Mouse (Mus musculus) heart, embryonic 16.5 days (tissue): Measurements from ENCODE around the gene Kat5. TPM values are rescaled to one million over a fixed set of nuclear protein-coding genes. Genes with fewer than 3 reads are reported as not detected.

Experiments used
- ATAC-seq: fragments of 200-750 bp; cut with Nextera tagmentation; replicated peaks from 2 replicates; pipeline ENCODE4 v1.8.0; 2017; ENCODE audit warnings: moderate number of reproducible peaks; ENCODE audit not compliant: insufficient read depth, low FRiP score; ENCODE audit errors: extremely low read depth
- H3K27ac ChIP-seq: fragments of 300-500 bp; sonication (generic); 2 replicates; pipeline ENCODE4 v1.5.1; 2014; ENCODE audit warnings: mild to moderate bottlenecking, low read length, control low read depth, moderate library complexity
- H3K27me3 ChIP-seq: fragments of 300-500 bp; sonication (generic); 2 replicates; pipeline ENCODE4 v1.6.1; 2014; ENCODE audit warnings: low read length, mixed read lengths; ENCODE audit not compliant: control insufficient read depth, insufficient read depth
- H3K36me3 ChIP-seq: fragments of 300-500 bp; sonication (generic); 2 replicates; pipeline ENCODE4 v1.6.1; 2014; ENCODE audit not compliant: control insufficient read depth, insufficient read depth
- H3K4me1 ChIP-seq: fragments of 300-500 bp; sonication (generic); 2 replicates; pipeline ENCODE4 v1.6.1; 2014; ENCODE audit warnings: low read length, mixed read lengths; ENCODE audit not compliant: control insufficient read depth, insufficient read depth
- H3K4me2 ChIP-seq: fragments of 300-500 bp; sonication (generic); 2 replicates; pipeline ENCODE4 v1.6.1; 2014; ENCODE audit warnings: low read depth, mild to moderate bottlenecking, control low read depth, low read length
- H3K4me3 ChIP-seq: fragments of 300-500 bp; sonication (generic); 2 replicates; pipeline ENCODE4 v1.5.1; 2014; ENCODE audit warnings: mild to moderate bottlenecking, control low read depth, low read length
- H3K9ac ChIP-seq: fragments of 300-500 bp; sonication (generic); 2 replicates; pipeline ENCODE4 v1.6.1; 2014; ENCODE audit warnings: low read length, control low read depth
- H3K9me3 ChIP-seq: fragments of 300-500 bp; sonication (generic); replicated peaks from 2 replicates; pipeline ENCODE4 v1.6.1; 2016; ENCODE audit warnings: low read length; ENCODE audit not compliant: control insufficient read depth
- WGBS: fragments of 180-500 bp; shearing (Covaris S2); extraction: QIAGEN DNeasy Blood & Tissue Kit; methylation state at CpG from one replicate; pipeline ENCODE4 v1.1.7; 2014; 5-methylcytosine and 5-hydroxymethylcytosine counted together
- polyA plus RNA-seq: library from polyadenylated mRNA; unstranded; fragments of >200 nt; fragmentation: Nextera tagmentation; extraction: Ambion mirVana; gene quantifications from 2 replicates; pipeline ENCODE4 v1.2.1, GENCODE M21; 2015

The Kat5 gene
- polyA plus RNA-seq, 1 experiment from 2014 or later: 30.3 TPM

- Histone ChIP-seq H3K36me3 (no peaks in the 10 kb centered on the region), H3K27me3 (peaks cover 76% of the 10 kb centered on the region), H3K9ac (peak within 1 kb of the TSS; percentile 39; the same call in 1 of the 2 replicates), H3K9me3 (no peaks in the 10 kb centered on the region), H3K4me1 (peaks cover 9% of the 10 kb centered on the region), H3K4me2 (peak within 1 kb of the TSS; percentile 57), H3K4me3 (peak within 1 kb of the TSS; percentile 38), H3K27ac (no peak within 1 kb of the TSS)
- no peak for ATAC-seq
- 1% methylated on average over 57 of the region's 57 CpGs for WGBS
Observed at GRCm38 (mm10) chr19:5560457-5561041, 49.5 kb downstream of the Kat5 start, which contains the start of gene Ovol1. Gene Ovol1 (minus strand): TSS chr19:5560646.

DNA sequence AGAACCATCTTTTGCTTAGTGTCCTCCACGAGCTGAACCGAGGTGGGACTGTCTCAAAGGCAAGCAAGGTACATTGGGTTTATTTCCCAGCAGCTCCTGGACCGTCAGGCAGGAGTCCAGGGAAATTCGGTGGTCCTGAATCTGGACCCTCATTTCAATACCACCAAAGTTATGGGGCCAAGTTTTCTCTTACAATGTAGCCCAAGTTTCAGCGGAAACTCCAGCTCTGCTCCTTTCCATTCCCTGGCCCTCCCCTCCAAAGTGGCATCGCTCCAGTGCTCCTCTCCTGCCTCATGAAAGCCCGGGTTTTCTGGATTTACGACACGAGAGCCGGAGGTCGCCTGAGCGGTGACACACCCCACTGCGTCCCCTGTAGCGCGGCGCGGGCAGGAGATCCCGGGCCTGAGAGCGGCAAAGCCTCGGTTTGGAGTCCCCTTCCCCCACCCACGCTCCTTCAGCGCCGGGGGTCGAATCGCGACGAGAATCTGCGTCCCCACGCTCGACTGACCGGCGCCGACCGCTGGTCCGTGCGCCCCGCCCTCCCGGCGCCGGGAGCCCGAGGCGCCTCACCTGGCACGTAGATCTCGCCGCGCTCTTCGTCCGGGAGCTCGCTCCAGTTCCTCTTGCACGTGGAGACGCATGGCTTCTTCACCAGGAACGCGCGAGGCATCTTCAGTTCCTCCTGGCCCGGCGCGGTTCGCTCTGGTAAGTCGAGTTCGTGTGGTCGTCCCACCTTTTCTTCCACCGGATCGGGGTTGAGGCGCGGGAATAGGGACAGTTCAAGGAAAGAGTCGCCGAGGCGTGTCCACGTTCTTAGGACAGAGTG is 50.2 kb downstream of the Kat5 start:
- H3K9me3 ChIP-seq: no peaks in the 10 kb centered on the region
- no peaks in the 10 kb centered on the region for H3K36me3 ChIP-seq
- H3K27me3 ChIP-seq: peaks cover 76% of the 10 kb centered on the region
- peak overlapping the region; percentile 6; the same call in 1 of the 2 replicates for H3K9ac ChIP-seq
- H3K27ac ChIP-seq: no peak overlapping the region
- peak overlapping the region; percentile 57 for H3K4me2 ChIP-seq
- H3K4me1 ChIP-seq: peaks cover 9% of the 10 kb centered on the region
- WGBS: under 1% methylated on average over 69 of the region's 69 CpGs
- peak overlapping the region; percentile 38 for H3K4me3 ChIP-seq
- no peak for ATAC-seq

DNA sequence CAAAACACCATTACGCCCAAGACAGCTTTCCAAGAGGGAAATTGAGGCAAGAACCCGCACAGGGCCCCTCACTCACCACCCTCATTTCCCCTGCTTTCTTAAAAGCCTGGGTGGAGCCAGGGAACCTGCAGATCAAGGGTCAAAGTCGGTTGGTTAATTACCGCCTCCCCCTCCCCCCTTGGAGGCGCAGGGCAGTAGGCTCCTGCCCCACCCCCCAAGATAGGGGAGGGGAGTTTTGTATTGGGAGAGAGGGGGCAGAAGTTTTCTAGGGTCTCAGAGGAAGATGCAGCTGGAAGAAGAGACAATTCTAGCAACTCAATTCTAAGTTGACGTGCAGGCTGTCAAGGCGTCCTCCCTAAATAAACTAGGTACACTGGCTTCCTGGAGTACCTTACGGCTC is 50.8 kb downstream of the Kat5 start:
- Histone ChIP-seq H3K9me3 (no peaks in the 10 kb centered on the region), H3K36me3 (no peaks in the 10 kb centered on the region), H3K4me1 (peaks cover 9% of the 10 kb centered on the region), H3K27me3 (peaks cover 71% of the 10 kb centered on the region), H3K9ac (no peak overlapping the region), H3K4me2 (peak overlapping the region; percentile 57; the same call in 1 of the 2 replicates), H3K27ac (no peak overlapping the region), H3K4me3 (peak overlapping the region; percentile 38)
- ATAC-seq: no peak
- 17% methylated on average over 8 of the region's 8 CpGs for WGBS

DNA sequence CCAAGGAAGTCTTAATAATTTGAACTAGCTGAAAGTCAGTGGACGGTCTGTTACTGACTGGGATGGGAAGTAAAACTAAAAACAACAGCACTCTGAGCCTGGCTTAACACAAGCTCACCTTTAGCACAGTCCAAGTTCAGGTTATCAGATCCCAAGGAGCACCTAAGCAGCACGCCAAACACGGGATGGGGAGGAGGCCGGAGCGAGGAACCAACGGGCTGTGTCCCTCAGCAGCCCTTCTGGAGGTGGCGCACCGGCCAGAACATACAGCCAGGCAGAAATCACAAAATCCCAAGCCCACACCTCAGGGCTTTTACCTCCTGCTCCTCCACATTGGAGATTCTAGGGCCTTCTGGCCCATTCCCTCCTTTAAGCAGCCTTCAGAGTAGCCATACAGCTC is 51.3 kb downstream of the Kat5 start:
- H3K27ac ChIP-seq: no peak overlapping the region
- H3K36me3 ChIP-seq: no peaks in the 10 kb centered on the region
- H3K4me2 ChIP-seq: no peak overlapping the region
- 70% methylated on average over 8 of the region's 8 CpGs for WGBS
- no peaks in the 10 kb centered on the region for H3K9me3 ChIP-seq
- peaks cover 66% of the 10 kb centered on the region for H3K27me3 ChIP-seq
- peaks cover 9% of the 10 kb centered on the region for H3K4me1 ChIP-seq
- no peak overlapping the region for H3K4me3 ChIP-seq
- ATAC-seq: no peak
- no peak overlapping the region for H3K9ac ChIP-seq

- no peak overlapping the region for H3K4me2 ChIP-seq
- 49% methylated on average over 7 of the region's 7 CpGs for WGBS
- no peak for ATAC-seq
- H3K27me3 ChIP-seq: peaks cover 62% of the 10 kb centered on the region
- H3K36me3 ChIP-seq: no peaks in the 10 kb centered on the region
- no peak overlapping the region for H3K4me3 ChIP-seq
- no peak overlapping the region for H3K27ac ChIP-seq
- H3K4me1 ChIP-seq: peaks cover 9% of the 10 kb centered on the region
- H3K9ac ChIP-seq: no peak overlapping the region
- H3K9me3 ChIP-seq: no peaks in the 10 kb centered on the region
Observed at GRCm38 (mm10) chr19:5558169-5558568, 51.9 kb downstream of the Kat5 start.

DNA sequence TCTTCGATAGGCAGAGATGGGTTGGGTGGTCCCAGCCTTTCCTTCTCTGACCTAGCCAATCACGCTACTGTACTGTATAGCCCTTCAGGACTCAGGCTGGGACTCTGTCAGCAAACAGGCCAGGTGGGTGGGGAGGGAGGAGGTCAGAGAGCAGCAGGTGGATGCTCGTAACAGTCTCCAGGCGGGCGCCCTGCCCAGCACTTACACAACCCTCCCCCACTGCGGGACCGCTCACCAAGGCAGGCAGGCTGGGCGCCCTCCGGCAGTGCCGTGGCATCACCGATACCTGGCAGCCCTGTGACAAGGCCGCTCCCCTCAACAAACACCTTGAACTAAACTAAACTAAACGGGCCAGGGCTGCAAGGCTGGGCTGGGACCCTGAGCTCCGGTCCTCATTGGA is 55.8 kb downstream of the Kat5 start:
- Histone ChIP-seq H3K36me3 (no peaks in the 10 kb centered on the region), H3K27ac (no peak overlapping the region), H3K4me2 (no peak overlapping the region), H3K9me3 (no peaks in the 10 kb centered on the region), H3K4me1 (no peaks in the 10 kb centered on the region), H3K4me3 (no peak overlapping the region), H3K27me3 (peaks cover 26% of the 10 kb centered on the region), H3K9ac (no peak overlapping the region)
- no peak for ATAC-seq
- WGBS: 77% methylated on average over 14 of the region's 14 CpGs

DNA sequence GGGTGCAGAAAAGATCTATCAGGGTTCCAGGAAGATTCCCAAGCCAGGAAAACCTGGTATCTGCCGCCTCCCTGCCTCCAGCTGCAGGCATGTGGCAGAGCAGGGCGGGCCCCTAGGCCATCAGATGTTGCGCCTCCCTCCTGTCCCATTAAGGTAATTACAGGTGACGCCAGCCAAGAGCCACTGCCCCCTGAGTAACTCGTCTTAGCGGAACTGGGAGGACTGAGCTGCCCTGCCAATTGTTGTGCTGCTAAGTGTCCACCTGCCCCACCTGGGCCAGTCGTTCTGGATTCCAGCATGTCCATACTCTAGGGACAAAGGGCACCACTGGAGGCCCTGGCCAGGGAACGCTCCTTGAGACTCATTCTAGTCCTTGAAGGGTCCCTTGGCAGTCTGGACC is 56.2 kb downstream of the Kat5 start:
- Histone ChIP-seq H3K4me3 (no peak overlapping the region), H3K27me3 (peaks cover 23% of the 10 kb centered on the region), H3K36me3 (no peaks in the 10 kb centered on the region), H3K9ac (no peak overlapping the region), H3K9me3 (no peaks in the 10 kb centered on the region), H3K4me1 (no peaks in the 10 kb centered on the region), H3K4me2 (no peak overlapping the region), H3K27ac (no peak overlapping the region)
- WGBS: 56% methylated on average over 8 of the region's 8 CpGs
- no peak for ATAC-seq

Other genes starting within 250 kb of the Kat5 start
- gene Eif1ad, start 243.5 kb downstream of the Kat5 start, polyA plus RNA-seq: 44.5 and 45.2 TPM in 2 replicates
- 441 and 465 TPM in 2 replicates for gene Banf1, start 243.1 kb downstream of the Kat5 start, polyA plus RNA-seq
- gene Sart1, start 221.5 kb downstream of the Kat5 start, polyA plus RNA-seq: 49.6 and 54.7 TPM in 2 replicates
- 1.6 and 2.1 TPM in 2 replicates for gene Tsga10ip, start 207.7 kb downstream of the Kat5 start, polyA plus RNA-seq
- 219 and 232 TPM in 2 replicates for gene Drap1, start 185.3 kb downstream of the Kat5 start, polyA plus RNA-seq
- gene AI837181, start 185.1 kb downstream of the Kat5 start, polyA plus RNA-seq: 34.6 and 41.8 TPM in 2 replicates
- 0.16 TPM in 1 of 2 replicates, not detected in the other for gene Fosl1, start 162.7 kb downstream of the Kat5 start, polyA plus RNA-seq
- 7.6 and 8.0 TPM in 2 replicates for gene Ccdc85b, start 152.3 kb downstream of the Kat5 start, polyA plus RNA-seq
- 108 TPM in 2 replicates for gene Fibp, start 149.6 kb downstream of the Kat5 start, polyA plus RNA-seq
- gene Ctsw, start 141.7 kb downstream of the Kat5 start, polyA plus RNA-seq: 3.1 and 7.4 TPM in 2 replicates
- 62.7 and 76.1 TPM in 2 replicates for gene Efemp2, start 136.3 kb downstream of the Kat5 start, polyA plus RNA-seq
- 50.1 and 52.9 TPM in 2 replicates for gene Mus81, start 121.8 kb downstream of the Kat5 start, polyA plus RNA-seq
- gene Cfl1, start 119.8 kb downstream of the Kat5 start, polyA plus RNA-seq: 1,696 and 1,829 TPM in 2 replicates
- not detected in 2 replicates for gene 1700020D05Rik, start 106.5 kb downstream of the Kat5 start, polyA plus RNA-seq
- gene Snx32, start 99.7 kb downstream of the Kat5 start, polyA plus RNA-seq: 17.2 and 18.3 TPM in 2 replicates
- 0.54 and 0.61 TPM in 2 replicates for gene Ovol1, start 49.6 kb downstream of the Kat5 start, polyA plus RNA-seq
- gene Ap5b1, start 42.2 kb downstream of the Kat5 start, polyA plus RNA-seq: 3.8 and 4.0 TPM in 2 replicates
- gene Rnaseh2c, start 8.4 kb downstream of the Kat5 start, polyA plus RNA-seq: 76.7 and 80.0 TPM in 2 replicates
- gene Rela, start 27.2 kb upstream of the Kat5 start, polyA plus RNA-seq: 37.7 and 38.2 TPM in 2 replicates
- 23.5 and 24.9 TPM in 2 replicates for gene Sipa1, start 53.5 kb upstream of the Kat5 start, polyA plus RNA-seq
- 24.4 and 26.8 TPM in 2 replicates for gene Map3k11, start 78.5 kb upstream of the Kat5 start, polyA plus RNA-seq
- gene Pcnx3, start 78.7 kb upstream of the Kat5 start, polyA plus RNA-seq: 11.5 and 13.4 TPM in 2 replicates
- gene Kcnk7, start 94.1 kb upstream of the Kat5 start, polyA plus RNA-seq: 0.18 and 0.24 TPM in 2 replicates
- 92.3 and 97.5 TPM in 2 replicates for gene Ehbp1l1, start 116.1 kb upstream of the Kat5 start, polyA plus RNA-seq
- 68.6 and 72.3 TPM in 2 replicates for gene Fam89b, start 119.4 kb upstream of the Kat5 start, polyA plus RNA-seq
- 27.3 and 31.5 TPM in 2 replicates for gene Ltbp3, start 130.7 kb upstream of the Kat5 start, polyA plus RNA-seq
- gene Scyl1, start 161.2 kb upstream of the Kat5 start, polyA plus RNA-seq: 62.1 and 66.6 TPM in 2 replicates